Mouse (Mus musculus) urinary bladder, adult 18-20 months (tissue): Measurements from ENCODE around the gene Kctd20.

ENCODE experiments used
- DNase-seq, 2 experiments: peaks; one replicate each; pipeline ENCODE4 v3.0.0; 2022; ENCODE audit warnings: low spot score in 2 of 2, mixed read lengths in 2 of 2

Kctd20 gene

GRCm38 (mm10) chr17:28951831-28952799 is at the start of gene Kctd20:
Kctd20 (plus strand) TSS chr17:28951950.
- peak; percentile 89 to 93 for DNase-seq

GRCm38 (mm10) chr17:28904546-28905376 is 47.0 kb upstream of the Kctd20 start:
- peak in 1 of 2 experiments; percentile 64 for DNase-seq

DNA sequence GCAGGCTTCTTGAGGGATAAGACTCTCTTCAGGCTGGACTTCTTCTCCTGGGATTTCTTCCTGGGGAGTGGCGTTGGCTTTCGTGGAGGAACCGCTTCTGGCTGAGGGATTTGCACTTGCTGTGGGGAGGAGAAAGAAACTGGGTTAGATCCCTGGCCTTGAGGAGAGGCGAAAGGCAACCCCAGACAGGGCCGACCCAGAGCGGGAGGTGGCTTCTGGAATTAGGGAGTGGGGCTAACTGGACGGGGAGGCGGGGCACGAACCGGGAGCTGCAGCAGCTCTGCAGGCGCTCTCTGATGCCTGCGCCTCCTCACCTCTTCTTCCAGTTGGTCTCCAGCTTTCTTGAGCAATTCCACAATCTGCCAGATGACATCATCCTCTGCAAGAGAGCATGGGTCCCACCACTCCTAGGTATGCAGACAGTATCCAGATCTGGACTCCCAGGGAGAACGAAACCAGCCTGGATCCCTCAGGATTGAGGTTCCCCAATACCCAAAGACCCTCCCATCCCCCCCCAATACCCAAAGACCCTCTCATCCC is 46.3 kb upstream of the Kctd20 start:
- no peak for DNase-seq

DNA sequence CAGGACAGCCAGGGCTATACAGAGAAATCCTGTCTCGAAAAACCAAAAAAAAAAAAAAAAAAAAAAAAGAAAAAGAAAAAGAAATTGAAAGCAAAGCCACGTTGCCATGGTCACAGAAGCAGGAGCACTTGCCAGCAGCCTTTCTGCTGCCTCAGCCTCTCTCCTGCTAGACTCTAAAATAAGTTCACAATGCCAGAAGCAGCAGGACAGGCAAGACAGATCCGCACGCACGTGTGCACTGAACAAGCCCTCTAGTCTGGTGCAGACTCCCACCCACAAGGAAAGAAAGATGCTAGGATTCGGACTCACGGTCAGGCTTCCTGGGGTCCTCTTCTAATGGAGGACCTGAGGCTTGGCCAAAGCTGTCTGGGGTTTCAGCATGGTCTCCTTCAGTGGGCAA is 43.8 kb upstream of the Kctd20 start:
- no peak for DNase-seq

DNA sequence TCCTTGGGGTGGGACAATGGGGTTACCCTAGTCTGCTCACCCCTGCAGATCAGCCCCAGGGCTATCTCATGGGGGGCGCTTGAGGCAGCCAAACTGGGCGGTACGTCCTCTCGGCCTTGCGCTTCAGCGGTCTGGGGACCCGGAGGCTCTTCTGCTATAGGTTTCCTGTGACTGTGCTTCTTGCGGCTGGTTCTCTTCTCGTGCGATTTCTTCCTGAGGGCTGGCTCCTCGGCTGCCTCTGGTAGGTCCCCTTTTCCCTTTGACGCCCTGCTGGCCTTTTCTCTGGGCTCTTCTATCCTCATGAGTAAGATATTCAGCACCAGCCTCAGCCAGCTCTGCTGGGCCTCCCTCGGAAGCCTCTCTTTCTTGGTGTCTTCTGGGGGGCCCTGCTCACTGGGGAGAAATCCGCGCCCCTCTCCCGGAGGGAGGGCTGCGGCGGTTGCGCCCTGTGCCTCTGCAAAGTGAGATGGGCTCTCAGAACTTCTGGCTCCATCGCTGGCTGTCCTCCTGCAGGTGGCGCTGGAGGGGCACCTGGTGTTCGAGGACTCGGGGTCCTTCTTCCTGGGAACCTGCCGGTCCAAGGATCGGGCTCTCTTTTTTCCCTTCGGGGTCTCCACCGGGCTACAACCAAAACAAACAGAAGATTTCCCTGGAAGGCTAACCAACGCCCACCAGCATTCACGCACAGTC is 42.4 kb upstream of the Kctd20 start:
- no peak for DNase-seq

DNA sequence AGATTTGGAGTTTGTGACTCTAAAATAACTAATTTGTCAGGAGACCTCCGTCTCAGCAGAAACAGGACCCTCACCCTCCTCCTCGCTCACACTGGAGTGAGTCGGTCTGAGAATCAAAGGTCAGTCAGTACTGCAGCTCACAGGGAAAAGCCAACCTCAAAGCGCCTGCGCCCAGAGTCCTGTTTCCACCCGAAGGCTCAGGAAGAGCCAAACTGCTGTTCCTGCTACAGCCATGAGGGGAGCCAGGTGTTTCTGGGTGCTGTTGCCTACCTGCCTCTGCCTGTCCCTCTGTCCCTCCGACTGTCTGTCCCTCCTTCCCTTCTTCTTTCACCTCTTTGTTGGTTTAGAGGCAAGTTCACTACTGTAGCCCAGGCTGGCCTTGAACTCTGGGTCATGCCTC is 41.6 kb upstream of the Kctd20 start:
- DNase-seq, result no peak

DNA sequence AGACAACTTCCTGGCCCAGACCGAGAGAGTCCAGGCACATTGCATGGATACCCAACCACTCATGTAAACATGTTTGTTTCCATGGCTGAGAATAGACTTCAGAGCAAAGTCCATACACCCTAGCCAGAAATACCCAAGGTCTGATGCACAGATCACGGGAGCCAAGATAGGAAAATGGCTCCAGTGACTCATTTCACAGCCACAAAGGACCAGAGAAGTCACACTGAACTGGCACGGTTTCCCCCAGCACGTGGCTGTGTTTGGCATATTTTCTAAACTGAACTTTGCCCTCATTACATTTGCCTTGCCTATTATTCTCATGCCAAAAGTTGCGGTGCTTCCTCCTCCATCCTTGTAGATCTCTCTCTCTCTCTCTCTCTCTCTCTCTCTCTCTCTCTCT is 38.5 kb upstream of the Kctd20 start:
- no peak for DNase-seq

DNA sequence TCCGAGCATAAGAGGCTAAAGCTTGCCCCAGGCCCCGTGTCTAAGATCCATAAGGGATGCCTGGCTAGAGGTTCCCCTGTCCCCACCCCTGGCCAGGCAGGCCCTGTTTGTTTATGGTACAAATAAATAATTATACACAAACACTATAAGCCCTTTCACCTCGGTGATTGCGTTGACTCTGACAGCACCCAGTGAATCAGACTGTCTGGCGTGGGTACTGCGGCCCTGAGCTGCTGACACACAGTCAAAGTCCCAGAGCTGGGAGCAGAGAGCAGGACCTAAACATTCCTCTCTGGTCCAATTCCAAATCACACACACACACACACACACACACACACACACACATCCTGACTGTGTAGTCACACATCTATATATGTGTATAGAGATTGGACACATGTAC is 37.8 kb upstream of the Kctd20 start:
- DNase-seq, result no peak

- DNase-seq, result no peak
Measured at GRCm38 (mm10) chr17:28915060-28915628, 36.6 kb upstream of the Kctd20 start, which contains the start of gene 4930539E08Rik. 4930539E08Rik (minus strand) TSS chr17:28915324.

DNA sequence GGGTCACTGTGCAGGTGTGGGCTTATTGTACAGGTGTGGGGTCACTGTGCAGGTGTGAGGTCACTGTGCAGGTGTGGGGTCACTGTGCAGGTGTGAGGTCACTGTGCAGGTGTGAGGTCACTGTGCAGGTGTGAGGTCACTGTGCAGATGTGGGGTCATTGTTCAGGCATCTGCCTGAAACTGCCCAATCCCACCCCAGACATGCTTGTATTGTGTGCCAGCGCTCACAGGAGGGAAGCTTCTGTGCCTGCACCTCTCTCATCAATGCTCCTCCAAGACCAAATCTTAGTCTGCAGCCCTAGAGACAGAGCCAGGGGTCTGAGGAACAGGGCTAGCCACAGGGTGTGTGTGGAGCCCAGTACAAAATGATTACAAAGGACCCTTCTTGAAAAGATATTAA is 35.2 kb upstream of the Kctd20 start:
- DNase-seq, result no peak

DNA sequence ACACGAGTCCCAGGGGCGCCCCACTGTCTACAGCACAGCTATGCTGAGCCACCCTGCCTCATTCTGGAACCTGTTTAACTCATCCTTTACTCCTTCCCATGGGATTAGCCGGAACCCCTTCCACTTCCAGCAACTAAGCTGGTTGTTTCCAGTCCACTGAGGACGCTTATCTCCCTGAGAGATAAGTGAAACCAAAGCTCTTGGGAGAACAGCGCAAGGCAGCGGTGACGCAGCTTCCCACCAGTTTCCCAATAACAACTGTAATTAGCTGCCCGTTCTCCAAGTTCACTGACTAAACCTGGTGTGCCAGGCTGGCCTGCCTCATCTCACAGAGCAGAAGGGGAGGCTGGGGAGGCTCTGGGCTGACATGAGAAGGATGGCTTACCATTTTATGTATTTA is 30.7 kb upstream of the Kctd20 start:
- no peak for DNase-seq

- DNase-seq, result no peak
Measured at GRCm38 (mm10) chr17:28922096-28922495, 29.7 kb upstream of the Kctd20 start.

DNA sequence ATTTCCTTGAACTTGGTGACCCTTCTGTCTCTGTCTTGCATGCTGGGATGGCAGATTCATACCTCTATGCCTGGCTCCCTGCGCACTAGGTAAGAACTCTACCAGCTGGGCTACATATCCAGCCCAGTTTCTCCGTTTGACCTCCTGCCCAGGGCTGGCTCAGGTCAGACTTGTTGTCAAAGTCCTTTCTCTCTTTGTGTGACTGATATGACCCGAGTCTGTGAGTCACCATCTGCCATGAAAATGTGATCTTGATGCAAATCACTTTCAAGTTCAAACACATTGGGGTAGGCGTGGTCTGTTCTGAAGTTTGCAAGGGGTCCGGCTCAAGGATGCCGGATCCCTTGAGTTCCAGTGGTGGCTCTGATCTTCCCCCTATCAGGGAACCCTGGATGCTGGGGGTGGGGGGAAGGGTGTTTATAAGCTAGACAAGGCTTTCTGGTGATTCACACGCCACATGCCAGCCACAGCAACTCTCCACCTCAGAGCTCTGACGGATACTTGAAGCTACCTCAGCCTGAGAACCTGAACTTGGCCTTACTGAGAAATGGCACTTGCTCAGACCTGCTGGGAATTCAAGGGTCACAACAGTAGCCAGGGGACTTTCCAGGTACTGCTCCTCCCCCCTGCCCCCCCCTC is 26.7 kb upstream of the Kctd20 start:
- DNase-seq, result peak in 1 of 2 experiments; percentile 53

- DNase-seq, result peak in 1 of 2 experiments; percentile 71
Measured at GRCm38 (mm10) chr17:28926380-28926779, 25.4 kb upstream of the Kctd20 start.

DNA sequence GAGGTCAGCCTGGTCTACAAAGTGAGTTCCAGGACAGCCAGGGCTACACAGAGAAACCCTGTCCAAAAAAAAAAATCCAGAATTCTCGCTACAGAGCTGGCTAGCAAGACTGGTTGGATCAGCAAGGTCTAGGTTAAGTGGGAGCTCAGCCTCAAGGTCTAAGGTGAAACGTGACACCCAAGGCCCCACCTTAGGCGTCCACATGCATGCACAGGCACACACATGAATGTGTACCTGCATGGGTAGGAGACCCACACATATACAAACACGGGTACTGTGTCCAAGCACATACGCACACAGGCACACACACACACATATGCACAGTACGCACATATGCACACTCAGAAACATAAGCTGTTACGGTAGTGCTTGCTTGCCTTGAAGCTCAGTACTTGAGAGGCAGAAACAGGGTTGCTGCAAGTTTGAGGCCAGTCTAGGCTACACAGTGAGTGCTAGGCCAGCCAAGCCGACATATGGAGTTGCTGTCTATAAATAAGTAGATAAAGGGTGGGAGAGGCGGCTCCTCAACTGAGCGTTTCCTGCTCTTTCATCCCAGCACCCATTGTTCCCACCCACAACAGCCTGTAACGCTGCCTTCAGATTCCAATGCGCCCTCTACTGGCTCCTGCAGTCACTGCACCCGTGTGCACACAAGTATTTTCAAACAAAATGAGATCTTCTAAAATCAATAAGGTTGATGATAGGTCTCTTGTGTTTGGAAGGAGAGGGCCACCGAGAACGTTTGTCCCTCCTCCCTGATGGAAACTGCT is 24.7 kb upstream of the Kctd20 start:
- DNase-seq, result peak in 1 of 2 experiments; percentile 18

DNA sequence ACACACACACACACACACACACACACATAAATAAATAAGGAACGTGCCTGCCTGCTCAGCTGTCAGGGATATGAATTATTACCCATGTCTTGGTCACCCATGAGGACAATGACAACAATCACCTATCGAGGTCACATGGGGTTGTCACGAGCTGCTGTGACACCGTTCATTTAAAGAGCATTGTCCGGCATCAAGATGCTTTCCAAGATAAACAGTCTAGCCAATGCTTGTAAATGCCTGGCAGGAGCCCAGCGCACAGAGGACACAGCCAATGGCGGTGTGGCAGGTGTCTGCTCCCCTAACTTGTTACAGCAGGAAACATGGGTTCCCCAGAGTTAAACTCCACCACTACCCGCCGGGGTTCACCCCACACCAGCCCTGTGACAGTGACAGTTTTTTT is 23.7 kb upstream of the Kctd20 start:
- no peak for DNase-seq

DNA sequence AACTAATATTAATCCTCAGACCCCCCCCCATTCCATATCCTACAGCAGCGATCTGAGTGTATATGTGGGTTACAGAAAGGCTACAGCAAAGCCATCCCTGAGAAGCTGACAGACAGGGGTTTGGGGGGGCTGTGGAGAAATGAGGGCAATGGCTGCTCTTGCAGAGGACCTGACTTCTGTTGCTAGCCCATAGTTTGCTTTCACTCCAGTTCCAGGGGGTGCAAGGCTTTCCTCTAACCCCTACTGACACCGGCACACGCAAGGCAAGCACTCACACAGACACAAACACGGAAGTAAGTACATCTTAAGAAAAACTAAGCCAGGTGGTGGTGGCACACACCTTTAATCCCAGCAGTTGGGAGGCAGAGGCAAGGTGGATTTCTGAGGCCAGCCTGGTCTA is 22.4 kb upstream of the Kctd20 start:
- DNase-seq, result no peak

DNA sequence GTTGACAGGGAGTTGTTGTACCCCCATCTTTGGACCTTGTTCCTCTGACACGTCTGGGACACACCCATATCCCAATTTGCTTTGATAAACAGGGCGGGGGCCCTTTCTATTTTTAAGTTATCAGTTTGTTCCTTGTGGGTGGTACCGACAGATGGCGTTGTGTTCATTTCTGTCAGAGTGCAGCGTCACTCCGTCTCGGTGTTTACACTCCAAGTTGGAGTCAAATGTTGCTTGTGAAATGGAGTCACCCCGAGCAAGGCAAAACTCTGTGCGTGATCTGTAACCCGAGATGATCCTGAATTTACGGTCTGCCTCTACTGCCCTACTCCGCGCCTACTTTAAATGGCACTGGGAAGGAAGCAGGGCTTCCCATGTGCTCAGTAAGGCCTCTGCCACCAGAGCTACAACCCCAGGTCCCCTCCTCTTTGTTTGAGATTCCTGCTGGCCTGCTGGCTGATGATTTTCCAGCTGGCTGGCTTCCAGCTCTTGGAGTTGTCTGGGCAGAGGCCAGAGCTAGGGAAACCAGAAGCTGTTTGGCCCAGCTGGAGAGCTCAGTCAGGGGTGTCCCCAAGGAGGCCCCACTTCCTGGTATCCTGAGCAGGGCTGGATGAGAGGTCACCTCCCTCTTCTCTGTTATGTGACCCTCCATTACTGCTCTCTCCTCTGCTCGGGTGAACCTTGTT is 21.2 kb upstream of the Kctd20 start:
- DNase-seq, result peak; percentile 67 to 69

- DNase-seq, result no peak
Measured at GRCm38 (mm10) chr17:28931436-28932211, 20.1 kb upstream of the Kctd20 start.
